12 mouse cellular contexts compared by ENCODE assay signal in the genomic region with DNA sequence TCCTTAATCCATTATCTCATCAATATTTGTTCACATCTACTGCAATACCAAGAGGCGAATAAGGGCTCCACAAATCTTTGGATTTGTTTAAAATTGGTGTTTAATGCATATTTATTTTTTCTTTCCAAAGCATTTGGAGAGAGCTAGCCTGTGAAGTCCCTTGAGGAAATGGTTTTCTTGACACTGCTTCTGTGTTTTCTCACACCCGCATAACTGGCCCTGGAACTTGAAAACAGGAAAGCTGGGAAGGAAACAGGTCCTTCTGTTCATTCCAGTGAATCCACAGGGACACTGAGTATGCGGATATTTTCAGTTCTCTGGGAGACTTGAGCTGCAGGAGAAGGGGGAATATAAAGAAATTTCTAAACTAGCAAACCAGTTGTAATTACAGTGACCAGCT.
DNase-seq lines count a peak whose midpoint lies in the region; ATAC-seq lines count a peak whose summit lies in the region.
"Had no signal": no experiment of that assay in that cellular context is flagged by ENCODE, and none has a peak within 500 bp of the region (broad histone marks: within the 10 kb centered on the region; RNA-seq: fewer than 3 reads in every experiment).

No protein-coding gene starts in this region.

- ATAC-seq in heart, embryonic 13.5 days (ENCODE audit: extremely low read depth, insufficient number of reproducible peaks, low FRiP score, low TSS enrichment): no peak

- no peak overlapping the region for H3K4me2 ChIP-seq in heart, embryonic 13.5 days
- H3K4me2 ChIP-seq: limb, embryonic 13.5 days had no signal

- H3K4me1 ChIP-seq in heart, embryonic 13.5 days: no peaks in the 10 kb centered on the region
- H3K4me1 ChIP-seq: limb, embryonic 13.5 days had no signal

- H3K36me3 ChIP-seq in heart, embryonic 13.5 days: no peaks in the 10 kb centered on the region
- H3K36me3 ChIP-seq: limb, embryonic 13.5 days had no signal

- 34% methylated on average over 3 of the region's 3 CpGs for WGBS in heart, embryonic 13.5 days

- H3K9ac ChIP-seq in heart, embryonic 13.5 days: no peak overlapping the region
- H3K9ac ChIP-seq: limb, embryonic 13.5 days had no signal

- DNase-seq in heart, adult 11 months: peak; percentile 94
- no peak for DNase-seq in heart, postnatal 25 days (ENCODE audit: low spot score)
- DNase-seq in right cerebral cortex, postnatal 10 days (ENCODE audit: low spot score in 2 of 2): peak; percentile 18 to 25
- no peak for DNase-seq in right cerebral cortex, postnatal 25 days
- no peak for DNase-seq in layer of hippocampus, adult 8-10 months (ENCODE audit: low spot score in 2 of 2)
- no peak for DNase-seq in cerebellum, adult 18-20 months
- no peak for DNase-seq in gastrocnemius, postnatal 14 days
- DNase-seq: cerebellum, postnatal 10 days; lung, adult 18-20 months; thymus, postnatal 14 days had no signal

- H3K27ac ChIP-seq in heart, embryonic 13.5 days (replicated peaks): peak overlapping the region; percentile 43; the same call in 1 of the 2 replicates
- H3K27ac ChIP-seq: limb, embryonic 13.5 days had no signal

- peaks cover 3% of the 10 kb centered on the region; the same call in 1 of the 2 replicates for H3K9me3 ChIP-seq in heart, embryonic 13.5 days

- intact Hi-C loops in heart, postnatal 25 days (cut with DNase I): no loop called here
- intact Hi-C loops in gastrocnemius, postnatal 14 days (cut with DNase I; ENCODE audit: low total_unique reads): no loop called here

- H3K4me3 ChIP-seq in heart, embryonic 13.5 days: no peak overlapping the region
- H3K4me3 ChIP-seq: limb, embryonic 13.5 days had no signal

- no peaks in the 10 kb centered on the region for H3K27me3 ChIP-seq in heart, embryonic 13.5 days (replicated peaks)
- H3K27me3 ChIP-seq: limb, embryonic 13.5 days had no signal

Comparison
In these comparisons a context has a peak if more than half of its experiments do, and no peak if none do; other contexts are left out.
1. DNase-seq: peak in heart, adult 11 months (single experiment) and right cerebral cortex, postnatal 10 days (2 of 2); none in heart, postnatal 25 days (single experiment), right cerebral cortex, postnatal 25 days (single experiment), layer of hippocampus, adult 8-10 months (0 of 2), cerebellum, adult 18-20 months (0 of 2) and gastrocnemius, postnatal 14 days (single experiment).